Mouse (Mus musculus) gastrocnemius, postnatal 36 days (tissue): ENCODE data around the gene Sync. TPM values are rescaled to one million over a fixed set of nuclear protein-coding genes. Genes with fewer than 3 reads are reported as not detected.
A peak's percentile ranks its signal among the peaks of the same experiment; 100 is the strongest.

Experiments used
- DNase-seq, 2 experiments: peaks; one replicate each; pipeline ENCODE4 v3.0.0; 2022
- intact Hi-C: fragments of 180-260 bp; cut with DNase I; formaldehyde crosslinking; loops from one replicate; pipeline ENCODE4 v1.15.1; 2025
- microRNA-seq, 2 experiments: library from miRNA; unstranded; fragments of <30 nt; microRNA quantifications; one replicate each; pipeline ENCODE4 v1.2.0; 2021
- total RNA-seq, 2 experiments: library from RNA; stranded (reverse); gene quantifications; 2 replicates each; pipeline ENCODE4 v1.2.3; 2021

Gene Sync
- total RNA-seq, 2 experiments from 2014 or later, result 38.3 to 44.9 TPM

DNA sequence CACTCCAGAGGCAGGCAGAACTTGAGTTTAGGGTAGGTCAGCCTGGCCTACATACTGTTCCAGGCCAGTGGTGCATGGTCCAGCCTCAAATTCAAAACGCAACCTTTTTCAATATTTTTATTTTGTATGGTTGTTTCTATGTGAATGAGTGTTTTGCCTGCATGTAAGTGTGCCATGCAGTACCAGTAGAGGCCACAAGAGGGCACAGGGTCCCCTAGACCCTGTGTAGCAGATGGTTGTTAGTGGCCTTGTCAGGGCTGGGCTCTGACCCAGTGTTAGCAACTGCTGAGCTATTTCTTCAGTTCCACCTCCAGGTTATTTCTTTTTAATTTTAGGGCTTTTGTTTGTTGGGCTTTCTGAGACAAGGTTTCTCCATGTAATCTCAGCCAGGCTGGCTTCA is 63.2 kb downstream of the Sync start:
- intact Hi-C loops, result loop anchor here (1.0 kb wide), 1 partner anchor 105 kb away; no protein-coding TSS in a partner anchor
- DNase-seq, result peak; percentile 58 to 72

DNA sequence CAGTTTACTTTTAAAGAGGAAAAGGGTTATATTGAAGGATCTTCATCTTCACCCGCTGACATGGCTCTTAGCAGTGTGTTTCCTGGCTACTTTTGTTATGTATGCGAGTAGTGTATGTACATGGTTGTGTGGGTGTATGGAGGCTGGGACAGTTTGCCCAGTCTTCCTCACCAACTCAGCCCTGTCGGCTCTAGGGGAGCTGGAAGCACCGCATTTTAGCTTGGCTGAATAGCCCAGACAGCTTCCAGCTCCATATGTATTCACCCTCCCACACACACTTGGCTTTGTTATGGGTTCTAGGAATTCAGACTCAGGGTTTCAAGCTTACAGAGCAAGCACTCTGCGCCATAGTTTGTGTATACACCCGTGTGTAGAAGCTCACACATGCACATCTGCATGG is 63.7 kb downstream of the Sync start:
- intact Hi-C loops, result no loop called here
- no peak for DNase-seq

DNA sequence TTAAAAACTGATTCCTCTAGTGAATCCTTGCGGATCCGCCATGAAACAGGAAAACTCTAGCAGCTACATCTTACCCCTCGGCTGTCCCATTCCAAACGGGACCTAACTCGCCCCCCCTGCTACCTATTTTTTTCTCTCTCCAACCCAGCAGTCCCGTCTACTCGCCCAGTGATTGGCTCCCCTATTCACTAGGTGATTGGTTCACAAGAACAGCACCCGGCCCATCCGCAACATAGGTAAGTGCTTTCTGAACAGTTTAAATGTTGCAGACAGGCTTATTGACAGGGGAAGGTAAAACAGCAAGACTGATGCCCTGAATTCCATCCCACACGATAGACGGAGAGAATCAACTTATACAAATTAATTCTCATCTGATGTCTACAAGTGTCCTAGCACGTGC is 65.8 kb downstream of the Sync start:
- no peak for DNase-seq
- intact Hi-C loops, result no loop called here

DNA sequence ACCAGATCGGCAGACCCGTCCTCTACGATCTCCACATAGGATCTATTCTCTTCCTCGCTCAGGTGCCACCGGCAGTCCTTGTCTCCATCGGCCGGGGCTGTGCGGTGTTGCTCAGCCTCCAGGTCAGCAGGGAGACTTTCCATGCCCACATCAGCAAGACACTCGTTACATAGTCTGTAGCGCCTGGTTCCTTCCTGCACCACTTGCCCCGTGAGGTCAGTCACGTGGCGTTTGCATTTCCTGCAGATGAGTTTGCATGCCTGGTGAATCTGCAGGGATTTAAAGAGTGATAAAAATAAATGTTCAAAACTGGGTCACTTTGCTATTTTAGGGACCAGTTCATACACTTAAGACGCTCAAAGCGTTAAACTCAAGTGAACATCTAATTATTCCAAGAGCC is 66.8 kb downstream of the Sync start:
- intact Hi-C loops, result no loop called here
- DNase-seq, result no peak

DNA sequence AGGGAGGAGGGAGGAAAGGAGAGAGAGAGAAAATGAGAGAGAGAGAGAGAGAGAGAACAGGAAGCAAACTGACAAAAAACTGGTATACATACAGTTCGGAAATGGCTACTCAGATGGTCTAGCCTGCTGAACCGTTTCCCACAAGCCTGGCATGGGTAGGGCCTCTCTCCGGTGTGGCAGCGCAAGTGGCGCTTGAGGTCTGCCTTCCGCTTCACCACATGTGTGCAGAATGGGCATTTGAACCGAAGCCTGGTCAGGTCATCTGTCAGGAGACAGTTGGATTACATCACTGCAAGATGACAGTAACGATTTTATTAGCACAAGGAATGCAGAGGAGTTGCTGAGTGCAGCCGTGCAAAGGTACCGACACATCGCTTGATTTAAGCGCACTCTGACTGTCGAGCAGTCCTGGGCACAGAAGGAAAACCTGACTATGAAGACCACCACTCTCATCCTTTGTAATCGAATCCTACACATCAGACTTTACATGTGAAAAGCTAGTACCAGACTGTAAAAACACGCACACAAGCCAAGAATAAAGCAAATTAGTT is 70.3 kb downstream of the Sync start:
- intact Hi-C loops, result no loop called here
- DNase-seq, result no peak

Small RNAs within 50 kb of the gene (microRNA-seq; reads per million reads assigned to microRNA genes)
- gene Gm22994, result 0 reads per million in 2 experiments

Other genes starting within 250 kb of the Sync start
- 10 to 100 TPM; 20.3 to 22.7 TPM for gene Rnf19b, start 229.3 kb upstream of the Sync start, total RNA-seq
- gene Tmem54, start 182.1 kb upstream of the Sync start, total RNA-seq, result not detected
- not detected for gene Hpca, start 165.6 kb upstream of the Sync start, total RNA-seq
- gene Fndc5, start 150.6 kb upstream of the Sync start, total RNA-seq, result 10 to 100 TPM; 68.2 to 86.2 TPM
- 1 to 10 TPM; 3.3 to 5.1 TPM for gene S100pbp, start 97.9 kb upstream of the Sync start, total RNA-seq
- 10 to 100 TPM; 38.0 to 39.8 TPM for gene Yars, start 97.9 kb upstream of the Sync start, total RNA-seq
- 1 to 10 TPM; 1.7 to 1.9 TPM for gene C77080, start 26.2 kb upstream of the Sync start, total RNA-seq
- 10 to 100 TPM; 36.0 to 47.3 TPM for gene Rbbp4, start 47.8 kb downstream of the Sync start, total RNA-seq
- 10 to 100 TPM; 23.3 to 24.2 TPM for gene Zbtb8os, start 48.1 kb downstream of the Sync start, total RNA-seq
- gene Zbtb8a, start 90.5 kb downstream of the Sync start, total RNA-seq, result 1 to 10 TPM in 1 of 2 experiments, under 1 TPM in 1; 0.76 to 1.1 TPM
- not detected for gene Zbtb8b, start 153.2 kb downstream of the Sync start, total RNA-seq
- gene Bsdc1, start 174.0 kb downstream of the Sync start, total RNA-seq, result 10 to 100 TPM; 28.7 to 35.8 TPM
- not detected for gene Tssk3, start 203.4 kb downstream of the Sync start, total RNA-seq
- not detected for gene Fam229a, start 203.6 kb downstream of the Sync start, total RNA-seq
- 1 to 10 TPM; 1.0 to 1.9 TPM for gene Marcksl1, start 226.0 kb downstream of the Sync start, total RNA-seq